Mouse (Mus musculus) spleen, postnatal 0 days (tissue): ENCODE results near the gene Olfr389. TPM values are rescaled to one million over a fixed set of nuclear protein-coding genes. Genes with fewer than 3 reads are reported as not detected.

Source experiments
- polyA plus RNA-seq: library from polyadenylated mRNA; unstranded; fragments of >200 nt; fragmentation: Nextera tagmentation; extraction: Ambion mirVana; gene quantifications from 2 replicates; pipeline ENCODE4 v1.2.1, GENCODE M21; 2015

Olfr389 gene
- not detected in 2 replicates for polyA plus RNA-seq

DNA sequence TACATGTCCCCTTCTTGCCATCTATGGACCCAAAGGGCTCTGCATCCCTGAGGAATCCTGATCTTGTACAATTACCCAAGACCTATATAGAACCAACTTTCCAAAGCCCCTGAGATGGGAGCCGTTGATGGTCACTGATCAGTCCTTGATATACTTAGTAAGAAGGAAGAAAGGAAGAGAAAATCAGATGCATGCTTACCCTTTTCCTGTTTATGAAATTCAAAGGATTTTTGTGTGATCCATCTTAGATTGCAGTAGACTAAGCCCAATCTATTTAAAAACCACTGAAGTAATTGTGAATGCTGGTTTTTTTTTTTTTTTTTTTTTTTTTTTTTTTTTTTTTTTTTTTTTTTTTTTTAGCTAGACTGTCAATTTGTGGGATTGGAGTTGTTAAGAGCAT lies at the start of gene Olfr389:
Gene Olfr389, minus strand, starts transcription at position 101 of the 400 bp plus-strand sequence.

DNA sequence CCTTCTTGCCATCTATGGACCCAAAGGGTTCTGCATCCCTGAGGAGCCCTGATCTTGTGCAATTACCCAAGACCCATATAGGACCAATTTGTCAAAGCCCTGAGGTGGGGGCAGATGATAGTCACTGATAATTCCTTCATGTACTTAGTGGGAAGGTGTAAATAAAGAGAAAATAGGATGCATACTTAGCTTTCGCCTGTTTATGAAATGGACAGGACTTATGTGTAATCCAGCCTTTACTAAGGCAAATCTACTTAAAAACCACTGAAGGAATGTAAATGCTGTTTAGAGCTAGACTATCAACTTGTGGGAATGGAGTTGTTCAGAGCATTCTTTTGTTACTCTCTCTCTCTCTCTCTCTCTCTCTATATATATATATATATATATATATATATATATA lies 36.4 kb upstream of the Olfr389 start, which contains the start of gene Olfr392:
Gene Olfr392, minus strand, starts transcription at position 101 of the 400 bp plus-strand sequence.

DNA sequence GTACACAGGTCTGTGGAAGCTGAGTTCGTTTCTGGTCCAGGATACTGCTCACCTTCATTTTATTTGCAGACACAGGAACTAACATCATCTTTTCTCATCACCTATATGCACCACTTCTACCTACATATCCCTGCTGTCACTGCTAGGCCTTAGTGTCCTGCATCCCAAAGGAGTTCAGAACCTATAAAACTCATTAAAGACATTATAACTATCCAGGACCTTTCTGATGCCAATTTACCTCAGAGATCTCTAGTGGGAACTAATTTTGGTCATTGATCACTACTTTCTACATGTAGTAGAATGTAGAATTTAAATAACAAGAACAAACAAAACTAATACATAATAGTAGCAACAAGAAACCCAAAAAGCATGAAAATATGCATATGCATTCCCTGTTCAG lies 22.4 kb upstream of the Olfr389 start, which contains the start of gene Olfr391-ps:
Gene Olfr391-ps, minus strand, starts transcription at position 101 of the 400 bp plus-strand sequence.

DNA sequence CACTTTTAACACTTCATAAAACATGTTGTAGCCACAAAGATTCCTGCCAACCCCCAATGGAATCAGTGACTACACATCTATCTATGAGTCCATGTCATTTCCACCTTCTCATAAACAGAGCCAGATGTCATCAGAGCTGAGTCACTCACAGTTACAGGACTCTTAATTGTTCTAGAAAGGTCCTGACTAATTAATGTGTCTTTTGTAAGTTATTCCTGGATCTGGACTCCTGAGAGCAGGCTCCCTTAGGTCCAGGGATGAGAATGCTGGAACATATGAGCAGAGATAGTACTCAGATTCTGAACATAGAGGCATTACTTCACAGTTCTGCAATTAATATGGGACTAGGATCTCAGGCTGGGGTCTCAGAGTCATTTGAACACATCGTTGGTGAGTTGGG lies 2.2 kb upstream of the Olfr389 start, which contains the start of gene Olfr390:
Gene Olfr390, plus strand, starts transcription at position 301 of the 400 bp plus-strand sequence.

Other genes with a start within 250 kb of the Olfr389 start
- gene Olfr385, start 187.7 kb downstream of the Olfr389 start, polyA plus RNA-seq: not detected in 2 replicates
- gene Olfr384, start 182.1 kb downstream of the Olfr389 start, polyA plus RNA-seq: not detected in 2 replicates
- not detected in 2 replicates for gene Zfp735, start 91.9 kb downstream of the Olfr389 start, polyA plus RNA-seq
- not detected in 2 replicates for gene Olfr390, start 2.3 kb upstream of the Olfr389 start, polyA plus RNA-seq
- not detected in 2 replicates for gene Olfr391-ps, start 22.3 kb upstream of the Olfr389 start, polyA plus RNA-seq
- not detected in 2 replicates for gene Olfr392, start 36.3 kb upstream of the Olfr389 start, polyA plus RNA-seq
- gene Olfr393, start 70.7 kb upstream of the Olfr389 start, polyA plus RNA-seq: not detected in 2 replicates
- not detected in 2 replicates for gene Olfr394, start 110.1 kb upstream of the Olfr389 start, polyA plus RNA-seq
- gene Olfr395, start 128.6 kb upstream of the Olfr389 start, polyA plus RNA-seq: not detected in 2 replicates
- gene Olfr23, start 156.0 kb upstream of the Olfr389 start, polyA plus RNA-seq: not detected in 2 replicates
- not detected in 2 replicates for gene Olfr397, start 180.1 kb upstream of the Olfr389 start, polyA plus RNA-seq
- not detected in 2 replicates for gene Olfr398, start 209.7 kb upstream of the Olfr389 start, polyA plus RNA-seq